Comparison of ENCODE assay signal across 23 mouse cellular contexts in the genomic region with DNA sequence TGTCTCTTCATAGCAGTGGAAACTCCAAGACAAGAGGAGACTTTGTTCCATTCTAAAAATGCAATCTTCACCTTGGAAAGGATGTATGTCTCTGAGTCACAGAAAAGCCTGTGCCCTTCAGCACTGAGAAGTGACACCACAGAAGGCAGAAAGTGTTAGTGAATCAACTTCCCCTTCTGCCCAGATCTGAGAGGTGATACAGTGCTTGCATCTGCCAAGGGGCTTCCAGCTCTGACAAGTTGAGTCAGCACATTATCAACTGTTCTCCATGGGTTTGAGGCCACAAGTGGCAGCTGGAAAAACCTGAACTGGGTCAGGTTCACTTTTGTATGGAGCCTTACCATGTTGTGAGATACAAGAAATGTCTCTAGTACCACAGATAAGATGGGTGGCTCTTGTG. TPM values are rescaled to one million over a fixed set of nuclear protein-coding genes. Genes with fewer than 3 reads are reported as not detected.
DNase-seq lines count a peak whose midpoint lies in the region; ATAC-seq and TF ChIP-seq lines count a peak whose summit lies in the region.
"Had no signal": no experiment of that assay in that cellular context is flagged by ENCODE, and none has a peak within 500 bp of the region (broad histone marks: within the 10 kb centered on the region; RNA-seq: fewer than 3 reads in every experiment).

No protein-coding gene starts in this region.

- no peaks in the 10 kb centered on the region for H3K79me3 ChIP-seq in C2C12 (ENCODE audit: low read depth)

- no peaks in the 10 kb centered on the region for H3K27me3 ChIP-seq in C2C12 (ENCODE audit: control insufficient read depth, insufficient read depth, insufficient read length)
- no peaks in the 10 kb centered on the region for H3K27me3 ChIP-seq in hindbrain, embryonic 10.5 days (ENCODE audit: insufficient read depth, poor library complexity, severe bottlenecking)
- H3K27me3 ChIP-seq: forebrain, embryonic 12.5 days; heart, embryonic 12.5 days; limb, embryonic 15.5 days; midbrain, embryonic 15.5 days; Patski had no signal

- H3ac ChIP-seq in C2C12 (ENCODE audit: control insufficient read depth, insufficient read length, low read depth), result no peak overlapping the region

- no peak overlapping the region for H3K4me3 ChIP-seq in C2C12 (ENCODE audit: insufficient read depth, poor library complexity, severe bottlenecking)
- no peak overlapping the region for H3K4me3 ChIP-seq in hindbrain, embryonic 10.5 days
- H3K4me3 ChIP-seq: forebrain, embryonic 12.5 days; heart, embryonic 12.5 days; limb, embryonic 15.5 days; midbrain, embryonic 15.5 days had no signal

- no peaks in the 10 kb centered on the region for H3K36me3 ChIP-seq in C2C12 (ENCODE audit: control insufficient read depth, insufficient read depth)
- H3K36me3 ChIP-seq in hindbrain, embryonic 10.5 days, result no peaks in the 10 kb centered on the region
- H3K36me3 ChIP-seq: forebrain, embryonic 12.5 days; heart, embryonic 12.5 days; limb, embryonic 15.5 days; midbrain, embryonic 15.5 days had no signal

- H3K9me3 ChIP-seq in hindbrain, embryonic 10.5 days, result no peaks in the 10 kb centered on the region
- H3K9me3 ChIP-seq: forebrain, embryonic 12.5 days; limb, embryonic 15.5 days; midbrain, embryonic 15.5 days had no signal

- peak; percentile 72 for DNase-seq in 3134 (ENCODE audit: extremely low read depth, insufficient read length, low spot score)
- DNase-seq in c-Kit-positive CD71-negative TER-119-negative erythroid progenitor cells, embryonic 14.5 days (ENCODE audit: low read depth), result peak; percentile 51
- no peak for DNase-seq in urinary bladder, postnatal 25 days (ENCODE audit: low spot score)
- no peak for DNase-seq in gastrocnemius, adult 18-20 months (ENCODE audit: low spot score)
- DNase-seq in hindbrain, embryonic 10.5 days (ENCODE audit: low spot score), result no peak
- DNase-seq: adrenal gland, postnatal 25 days; cerebellum, postnatal 10 days; heart, postnatal 4 days; kidney, adult 2 months; kidney, postnatal 25 days; layer of hippocampus, adult 9-11 months; liver, postnatal 0 days; lung, postnatal 36 days; right cerebral cortex, postnatal 14 days; thymus, postnatal 14 days had no signal

- no peaks in the 10 kb centered on the region for H3K79me2 ChIP-seq in C2C12 (ENCODE audit: control insufficient read depth, insufficient read depth)

- H3K27ac ChIP-seq in hindbrain, embryonic 10.5 days, result no peak overlapping the region
- H3K27ac ChIP-seq: forebrain, embryonic 12.5 days; limb, embryonic 15.5 days; midbrain, embryonic 15.5 days had no signal

- TF ChIP-seq CTCF in C2C12 (IDR thresholded peaks at IDR 0.05; ENCODE audit: control insufficient read depth, insufficient read depth, insufficient read length), result no peak

- ATAC-seq in monocyte, adult 5-6 weeks (replicated peaks; ENCODE audit: insufficient number of reproducible peaks, low FRiP score, low TSS enrichment, poor library complexity, severe bottlenecking), result peak; percentile 41; the same call in 1 of the 2 replicates
- ATAC-seq: activated CD4-positive, CD25-positive, alpha-beta regulatory T cell, adult 4 months; liver, postnatal 0 days; midbrain, embryonic 15.5 days; Patski had no signal

- H3K4me1 ChIP-seq in hindbrain, embryonic 10.5 days (replicated peaks), result 0 out of 2 replicates have a peak, but pooled peaks cover 5% of the 10 kb centered on the region
- H3K4me1 ChIP-seq: forebrain, embryonic 12.5 days; midbrain, embryonic 15.5 days had no signal

TF ChIP-seq in C2C12, 6 proteins besides CTCF, POLR2A, EP300 and RAD21:
- TF ChIP-seq MYOD1 (IDR thresholded peaks at IDR 0.05; ENCODE audit: control insufficient read depth, insufficient read length, low read depth) (peak; percentile 97), MYOG (IDR thresholded peaks at IDR 0.05; ENCODE audit: control insufficient read depth, extremely low read depth, insufficient read length) (no peak)

RNA-seq across cellular contexts. Expression of a gene that starts 55.9 kb away (rescaled TPM):
- polyA plus RNA-seq in C2C12 (2012; fragmentation: generic; extraction: Trizol), result 32.5 TPM
- total RNA-seq in monocyte, adult 5-6 weeks (2017), result 92.2 to 123 TPM (median 110 TPM) in 3 replicates
- 10 to 100 TPM; 29.1 to 33.7 TPM for total RNA-seq in gastrocnemius, adult 18-20 months (2021)
- 13.9 and 21.9 TPM in 2 replicates for polyA plus RNA-seq in hindbrain, embryonic 10.5 days (2016; fragmentation: Nextera tagmentation; extraction: Ambion mirVana)

Comparison
In these comparisons a context has a peak if more than half of its experiments do, and no peak if none do; other contexts are left out.
1. DNase-seq: peak in 3134 (single experiment) and c-Kit-positive CD71-negative TER-119-negative erythroid progenitor cells, embryonic 14.5 days (single experiment); none in urinary bladder, postnatal 25 days (single experiment), gastrocnemius, adult 18-20 months (single experiment) and hindbrain, embryonic 10.5 days (single experiment).